Comparison of ENCODE assay signal across 16 mouse cellular contexts in the genomic region with DNA sequence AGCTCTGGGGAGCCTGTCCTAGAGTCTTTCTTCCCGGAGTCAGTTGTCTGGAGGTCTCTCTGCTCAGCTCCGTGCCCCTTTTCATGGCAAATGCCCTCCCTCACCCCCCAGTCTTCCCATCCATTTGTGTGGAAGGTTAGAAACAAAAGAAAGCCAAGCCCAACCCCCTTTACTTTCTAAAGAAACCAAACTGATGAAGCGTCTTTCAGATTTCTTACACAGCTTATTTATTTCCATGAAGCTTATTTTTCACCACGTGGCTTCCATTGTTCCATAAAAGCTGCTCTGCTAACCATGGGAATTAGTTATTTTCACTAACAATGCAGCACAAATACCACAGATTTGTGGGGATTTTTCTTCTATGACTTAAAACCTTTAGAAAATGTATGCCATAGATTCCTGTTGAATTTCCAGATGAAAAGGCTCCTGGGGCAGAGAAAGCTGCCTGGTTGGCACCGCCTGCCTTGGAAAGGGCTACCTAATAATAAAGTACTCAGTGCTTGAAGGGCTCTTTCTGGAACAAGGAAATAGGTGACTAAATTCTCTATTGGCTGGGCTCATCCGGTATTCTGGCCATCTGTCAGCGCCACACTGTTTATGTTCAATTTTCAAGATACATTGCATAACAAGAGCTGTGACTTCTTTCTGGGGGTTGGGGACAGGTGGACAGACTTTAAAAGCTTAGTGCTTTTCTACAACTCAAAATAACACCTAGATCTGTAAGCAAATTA.
DNase-seq lines count a peak whose midpoint lies in the region; ATAC-seq lines count a peak whose summit lies in the region.
"Had no signal": no experiment of that assay in that cellular context is flagged by ENCODE, and none has a peak within 500 bp of the region (broad histone marks: within the 10 kb centered on the region; RNA-seq: fewer than 3 reads in every experiment).

No protein-coding gene starts in this region.

- H3K9ac ChIP-seq in embryonic facial prominence, embryonic 13.5 days = no peak overlapping the region
- H3K9ac ChIP-seq in midbrain, embryonic 14.5 days (replicated peaks; ENCODE audit: low read length) = no peak overlapping the region
- no peak overlapping the region for H3K9ac ChIP-seq in midbrain, embryonic 13.5 days (replicated peaks)
- H3K9ac ChIP-seq in embryonic facial prominence, embryonic 15.5 days = no peak overlapping the region

- DNase-seq in embryonic facial prominence, embryonic 10.5 days (ENCODE audit: low spot score) = no peak
- DNase-seq in midbrain, embryonic 14.5 days = peak; percentile 40
- DNase-seq in spleen, postnatal 14 days (ENCODE audit: low spot score in 2 of 2) = no peak
- no peak for DNase-seq in heart, postnatal 14 days
- DNase-seq: gastrocnemius, postnatal 10 days; heart, postnatal 36 days; kidney, postnatal 14 days; lung, postnatal 4 days had no signal

- H3K4me3 ChIP-seq in embryonic facial prominence, embryonic 13.5 days = no peak overlapping the region
- H3K4me3 ChIP-seq in embryonic facial prominence, embryonic 10.5 days = no peak overlapping the region
- H3K4me3 ChIP-seq in midbrain, embryonic 14.5 days (replicated peaks; ENCODE audit: low read depth, low read length) = no peak overlapping the region
- no peak overlapping the region for H3K4me3 ChIP-seq in midbrain, embryonic 13.5 days (replicated peaks)
- H3K4me3 ChIP-seq in embryonic facial prominence, embryonic 15.5 days (replicated peaks) = no peak overlapping the region
- H3K4me3 ChIP-seq: heart, embryonic 10.5 days had no signal

- ATAC-seq in embryonic facial prominence, embryonic 13.5 days (ENCODE audit: insufficient number of reproducible peaks, insufficient read depth, low FRiP score, low TSS enrichment, low read depth) = no peak
- ATAC-seq in midbrain, embryonic 14.5 days (ENCODE audit: low FRiP score, low TSS enrichment) = no peak
- no peak for ATAC-seq in midbrain, embryonic 13.5 days
- no peak for ATAC-seq in embryonic facial prominence, embryonic 15.5 days (ENCODE audit: insufficient number of reproducible peaks, low FRiP score, low TSS enrichment, low read depth)
- ATAC-seq in erythroid progenitor cell, adult 5-6 weeks (replicated peaks; ENCODE audit: low FRiP score, poor library complexity, severe bottlenecking) = no peak
- ATAC-seq: intestine, postnatal 0 days; Patski had no signal

- intact Hi-C loops in heart, postnatal 14 days (cut with DNase I) = no loop called here

- H3K36me3 ChIP-seq in embryonic facial prominence, embryonic 13.5 days = no peaks in the 10 kb centered on the region
- no peaks in the 10 kb centered on the region for H3K36me3 ChIP-seq in embryonic facial prominence, embryonic 10.5 days (replicated peaks)
- H3K36me3 ChIP-seq in midbrain, embryonic 14.5 days (ENCODE audit: control insufficient read depth, insufficient read depth, low read length) = no peaks in the 10 kb centered on the region
- H3K36me3 ChIP-seq in midbrain, embryonic 13.5 days = no peaks in the 10 kb centered on the region
- no peaks in the 10 kb centered on the region for H3K36me3 ChIP-seq in embryonic facial prominence, embryonic 15.5 days
- H3K36me3 ChIP-seq: heart, embryonic 10.5 days had no signal

- WGBS in embryonic facial prominence, embryonic 13.5 days = 46% methylated on average over 7 of the region's 7 CpGs
- 45% methylated on average over 7 of the region's 7 CpGs for WGBS in embryonic facial prominence, embryonic 10.5 days
- 18% methylated on average over 7 of the region's 7 CpGs for WGBS in midbrain, embryonic 14.5 days
- WGBS in midbrain, embryonic 13.5 days = 20% methylated on average over 7 of the region's 7 CpGs
- WGBS in embryonic facial prominence, embryonic 15.5 days = 38% methylated on average over 7 of the region's 7 CpGs

- H3K9me3 ChIP-seq in embryonic facial prominence, embryonic 13.5 days = no peaks in the 10 kb centered on the region
- H3K9me3 ChIP-seq in embryonic facial prominence, embryonic 10.5 days = no peaks in the 10 kb centered on the region
- H3K9me3 ChIP-seq in midbrain, embryonic 14.5 days (ENCODE audit: control insufficient read depth, low read length) = no peaks in the 10 kb centered on the region
- no peaks in the 10 kb centered on the region for H3K9me3 ChIP-seq in midbrain, embryonic 13.5 days
- no peaks in the 10 kb centered on the region for H3K9me3 ChIP-seq in embryonic facial prominence, embryonic 15.5 days (replicated peaks)
- H3K9me3 ChIP-seq: heart, embryonic 10.5 days had no signal

- no peaks in the 10 kb centered on the region for H3K27me3 ChIP-seq in embryonic facial prominence, embryonic 13.5 days
- no peaks in the 10 kb centered on the region for H3K27me3 ChIP-seq in embryonic facial prominence, embryonic 10.5 days (replicated peaks; ENCODE audit: low read depth, poor library complexity, severe bottlenecking)
- H3K27me3 ChIP-seq in midbrain, embryonic 14.5 days (ENCODE audit: control insufficient read depth, insufficient read depth, low read length) = no peaks in the 10 kb centered on the region
- H3K27me3 ChIP-seq in midbrain, embryonic 13.5 days = no peaks in the 10 kb centered on the region
- H3K27me3 ChIP-seq in embryonic facial prominence, embryonic 15.5 days = no peaks in the 10 kb centered on the region
- H3K27me3 ChIP-seq: Patski had no signal

- peak overlapping the region; percentile 23; the same call in 1 of the 2 replicates for H3K27ac ChIP-seq in embryonic facial prominence, embryonic 13.5 days
- H3K27ac ChIP-seq in embryonic facial prominence, embryonic 10.5 days (replicated peaks) = no peak overlapping the region
- no peak overlapping the region for H3K27ac ChIP-seq in midbrain, embryonic 14.5 days (replicated peaks; ENCODE audit: low read depth, low read length)
- H3K27ac ChIP-seq in midbrain, embryonic 13.5 days = no peak overlapping the region
- 0 out of 2 replicates have a peak overlapping the region, but pooled peaks have one; percentile 34 for H3K27ac ChIP-seq in embryonic facial prominence, embryonic 15.5 days (replicated peaks)
- H3K27ac ChIP-seq: heart, embryonic 10.5 days had no signal

- no peaks in the 10 kb centered on the region for H3K4me1 ChIP-seq in embryonic facial prominence, embryonic 13.5 days
- no peaks in the 10 kb centered on the region for H3K4me1 ChIP-seq in embryonic facial prominence, embryonic 10.5 days
- H3K4me1 ChIP-seq in midbrain, embryonic 14.5 days (ENCODE audit: control insufficient read depth, insufficient read depth, low read length) = no peaks in the 10 kb centered on the region
- H3K4me1 ChIP-seq in midbrain, embryonic 13.5 days (replicated peaks) = peaks cover 7% of the 10 kb centered on the region
- no peaks in the 10 kb centered on the region for H3K4me1 ChIP-seq in embryonic facial prominence, embryonic 15.5 days
- H3K4me1 ChIP-seq: heart, embryonic 10.5 days had no signal

- H3K4me2 ChIP-seq in embryonic facial prominence, embryonic 13.5 days = no peak overlapping the region
- no peak overlapping the region for H3K4me2 ChIP-seq in midbrain, embryonic 14.5 days (ENCODE audit: low read length)
- H3K4me2 ChIP-seq in midbrain, embryonic 13.5 days (replicated peaks) = no peak overlapping the region
- no peak overlapping the region for H3K4me2 ChIP-seq in embryonic facial prominence, embryonic 15.5 days (replicated peaks)
- H3K4me2 ChIP-seq: liver, embryonic 11.5 days had no signal

Comparison
In these comparisons a context has a peak if more than half of its experiments do, and no peak if none do; other contexts are left out.
1. H3K27ac ChIP-seq: peak in embryonic facial prominence, embryonic 13.5 days (single experiment) and embryonic facial prominence, embryonic 15.5 days (single experiment); none in embryonic facial prominence, embryonic 10.5 days (single experiment), midbrain, embryonic 14.5 days (single experiment) and midbrain, embryonic 13.5 days (single experiment).